Mouse (Mus musculus) spleen, embryonic (tissue): Measurements from ENCODE around the gene Psip1.
"Not testable (repeated sequence)": the region's sequence is repeated elsewhere in the genome, so short reads cannot be mapped to it uniquely, and the experiment has no call there.

Source experiments
- CTCF ChIA-PET: fragments of 350-600 bp; sonication (Branson Sonifier 250); formaldehyde crosslinking; loops from one replicate; lab custom pipeline; 2022; lab: Charles Lee

The Psip1 gene

GRCm38 (mm10) chr4:83486117-83486901 is at the start of gene Psip1:
Psip1 (minus strand) TSS chr4:83486459.
- CTCF ChIA-PET = no interaction called here

GRCm38 (mm10) chr4:83534024-83534423 is 47.8 kb upstream of the Psip1 start:
- CTCF ChIA-PET = interaction anchor here (0.7 kb wide), 1 partner anchor 31 kb away, joined by 11 read pairs; no protein-coding TSS in a partner anchor

GRCm38 (mm10) chr4:83533168-83533911 is 47.1 kb upstream of the Psip1 start:
- CTCF ChIA-PET = interaction anchor here (0.7 kb wide), 1 partner anchor 32 kb away, joined by 11 read pairs; no protein-coding TSS in a partner anchor

- CTCF ChIA-PET = interaction anchor here (0.6 to 0.7 kb wide), 2 partner anchors 42 to 122 kb away, joined by 3 to 7 read pairs; no protein-coding TSS in a partner anchor
Observed at GRCm38 (mm10) chr4:83530060-83530459, 43.8 kb upstream of the Psip1 start.

- CTCF ChIA-PET = no interaction called here
Observed at GRCm38 (mm10) chr4:83527921-83528320, 41.7 kb upstream of the Psip1 start.

GRCm38 (mm10) chr4:83526988-83527334 is 40.7 kb upstream of the Psip1 start:
- CTCF ChIA-PET = interaction anchor here (0.6 to 0.7 kb wide), 2 partner anchors 69 to 92 kb away, joined by 3 to 7 read pairs; no protein-coding TSS in a partner anchor

- CTCF ChIA-PET = interaction anchor here (0.6 to 1.6 kb wide), 3 partner anchors 38 to 91 kb away, joined by 3 to 10 read pairs (median 7); no protein-coding TSS in a partner anchor
Observed at GRCm38 (mm10) chr4:83526270-83526987, 40.2 kb upstream of the Psip1 start.

GRCm38 (mm10) chr4:83525690-83526055 is 39.4 kb upstream of the Psip1 start:
- CTCF ChIA-PET = interaction anchor here (1.6 kb wide), 1 partner anchor 37 kb away, joined by 10 read pairs; no protein-coding TSS in a partner anchor

GRCm38 (mm10) chr4:83524843-83525689 is 38.8 kb upstream of the Psip1 start, which contains the start of gene Ccdc171:
Ccdc171 (plus strand) TSS chr4:83525545.
- CTCF ChIA-PET = interaction anchor here (1.6 kb wide), 1 partner anchor 37 kb away, joined by 10 read pairs; no protein-coding TSS in a partner anchor

GRCm38 (mm10) chr4:83524456-83524842 is 38.2 kb upstream of the Psip1 start:
- CTCF ChIA-PET = no interaction called here

- CTCF ChIA-PET = interaction anchor here (0.6 to 0.7 kb wide), 3 partner anchors 10 to 64 kb away, joined by 3 to 8 read pairs (median 4); no protein-coding TSS in a partner anchor
Observed at GRCm38 (mm10) chr4:83522066-83522465, 35.8 kb upstream of the Psip1 start.

GRCm38 (mm10) chr4:83520308-83520707 is 34.0 kb upstream of the Psip1 start:
- CTCF ChIA-PET = no interaction called here

- CTCF ChIA-PET = no interaction called here
Observed at GRCm38 (mm10) chr4:83519807-83520206, 33.5 kb upstream of the Psip1 start.

- CTCF ChIA-PET = no interaction called here
Observed at GRCm38 (mm10) chr4:83519148-83519547, 32.9 kb upstream of the Psip1 start.

- CTCF ChIA-PET = not testable (repeated sequence)
Observed at GRCm38 (mm10) chr4:83516144-83516543, 29.9 kb upstream of the Psip1 start.

GRCm38 (mm10) chr4:83514976-83515669 is 28.9 kb upstream of the Psip1 start:
- CTCF ChIA-PET = no interaction called here

- CTCF ChIA-PET = no interaction called here
Observed at GRCm38 (mm10) chr4:83514183-83514582, 27.9 kb upstream of the Psip1 start.

GRCm38 (mm10) chr4:83512644-83513043 is 26.4 kb upstream of the Psip1 start:
- CTCF ChIA-PET = interaction anchor here (0.6 kb wide), 1 partner anchor 10 kb away, joined by 4 read pairs; no protein-coding TSS in a partner anchor

GRCm38 (mm10) chr4:83512217-83512616 is 26.0 kb upstream of the Psip1 start:
- CTCF ChIA-PET = interaction anchor here (0.6 kb wide), 1 partner anchor 10 kb away, joined by 4 read pairs; no protein-coding TSS in a partner anchor

GRCm38 (mm10) chr4:83511083-83511482 is 24.8 kb upstream of the Psip1 start:
- CTCF ChIA-PET = no interaction called here
